Mouse (Mus musculus) neural tube, embryonic 13.5 days (tissue): ENCODE results near the gene Gnpnat1. TPM values are rescaled to one million over a fixed set of nuclear protein-coding genes. Genes with fewer than 3 reads are reported as not detected.
A peak's percentile ranks its signal among the peaks of the same experiment; 100 is the strongest.

Experiments used
- ATAC-seq: fragments of 200-750 bp; cut with Nextera tagmentation; 2 replicates; pipeline ENCODE4 v1.8.0; 2017; ENCODE audit warnings: low read depth, mild to moderate bottlenecking, moderate TSS enrichment, moderate library complexity
- H3K27ac ChIP-seq: fragments of 300-500 bp; sonication (generic); replicated peaks from 2 replicates; pipeline ENCODE4 v1.5.1; 2015; ENCODE audit warnings: moderate library complexity, mild to moderate bottlenecking, inconsistent platforms
- H3K27me3 ChIP-seq: fragments of 300-500 bp; sonication (generic); 2 replicates; pipeline ENCODE4 v1.6.1; 2015; ENCODE audit warnings: mild to moderate bottlenecking, inconsistent platforms
- H3K36me3 ChIP-seq: fragments of 300-500 bp; sonication (generic); 2 replicates; pipeline ENCODE4 v1.6.1; 2015; ENCODE audit warnings: mild to moderate bottlenecking, inconsistent platforms
- H3K4me1 ChIP-seq: fragments of 300-500 bp; sonication (generic); replicated peaks from 2 replicates; pipeline ENCODE4 v1.6.1; 2015; ENCODE audit warnings: inconsistent platforms
- H3K4me2 ChIP-seq: fragments of 300-500 bp; sonication (generic); 2 replicates; pipeline ENCODE4 v1.6.1; 2015; ENCODE audit warnings: inconsistent platforms, mild to moderate bottlenecking, moderate library complexity
- H3K4me3 ChIP-seq: fragments of 300-500 bp; sonication (generic); 2 replicates; pipeline ENCODE4 v1.5.1; 2015; ENCODE audit warnings: mild to moderate bottlenecking, inconsistent platforms
- H3K9ac ChIP-seq: fragments of 300-500 bp; sonication (generic); 2 replicates; pipeline ENCODE4 v1.6.1; 2015; ENCODE audit warnings: moderate library complexity, mild to moderate bottlenecking, inconsistent platforms
- H3K9me3 ChIP-seq: fragments of 300-500 bp; sonication (generic); 2 replicates; pipeline ENCODE4 v1.6.1; 2016; ENCODE audit warnings: inconsistent platforms
- WGBS: fragments of 180-500 bp; shearing (Covaris S2); methylation state at CpG from one replicate; pipeline ENCODE4 v1.1.7; 2015; 5-methylcytosine and 5-hydroxymethylcytosine counted together
- polyA plus RNA-seq: library from polyadenylated mRNA; unstranded; fragments of >200 nt; fragmentation: Nextera tagmentation; extraction: Ambion mirVana; gene quantifications from 2 replicates; pipeline ENCODE4 v1.2.1, GENCODE M21; 2015

Gnpnat1 gene
- polyA plus RNA-seq, 1 experiment from 2014 or later = 29.9 TPM

GRCm38 (mm10) chr14:45388345-45389181 is 16.1 kb downstream of the Gnpnat1 start:
- ATAC-seq = peak; percentile 97
- H3K4me3 ChIP-seq = peak overlapping the region; percentile 84
- H3K9me3 ChIP-seq = no peaks in the 10 kb centered on the region
- no peaks in the 10 kb centered on the region for H3K27me3 ChIP-seq
- peak overlapping the region; percentile 92 for H3K9ac ChIP-seq
- under 1% methylated on average over 71 of the region's 71 CpGs for WGBS
- H3K4me2 ChIP-seq = peak overlapping the region; percentile 81
- H3K4me1 ChIP-seq = peaks cover 19% of the 10 kb centered on the region
- H3K36me3 ChIP-seq = no peaks in the 10 kb centered on the region
- H3K27ac ChIP-seq = peak overlapping the region; percentile 75

GRCm38 (mm10) chr14:45387480-45387879 is 17.2 kb downstream of the Gnpnat1 start:
- Histone ChIP-seq H3K36me3 (0 out of 2 replicates have a peak, but pooled peaks cover 3% of the 10 kb centered on the region), H3K4me2 (peak overlapping the region; percentile 81), H3K27ac (no peak overlapping the region), H3K4me1 (peaks cover 19% of the 10 kb centered on the region), H3K9ac (peak overlapping the region; percentile 92; the same call in 1 of the 2 replicates), H3K9me3 (no peaks in the 10 kb centered on the region), H3K27me3 (no peaks in the 10 kb centered on the region), H3K4me3 (peak overlapping the region; percentile 84)
- WGBS = 26% methylated on average over 2 of the region's 2 CpGs
- ATAC-seq = no peak

- Histone ChIP-seq H3K9ac (no peak overlapping the region), H3K4me1 (peaks cover 19% of the 10 kb centered on the region), H3K27ac (no peak overlapping the region), H3K36me3 (peaks cover 12% of the 10 kb centered on the region), H3K4me2 (no peak overlapping the region), H3K27me3 (no peaks in the 10 kb centered on the region), H3K4me3 (no peak overlapping the region), H3K9me3 (no peaks in the 10 kb centered on the region)
- ATAC-seq = no peak
- 92% methylated on average over 2 of the region's 2 CpGs for WGBS
Measured at GRCm38 (mm10) chr14:45385596-45385995, 19.1 kb downstream of the Gnpnat1 start.

GRCm38 (mm10) chr14:45382912-45383311 is 21.8 kb downstream of the Gnpnat1 start:
- H3K9ac ChIP-seq = no peak overlapping the region
- H3K4me2 ChIP-seq = no peak overlapping the region
- no peak for ATAC-seq
- WGBS = 83% methylated on average over 4 of the region's 4 CpGs
- H3K9me3 ChIP-seq = no peaks in the 10 kb centered on the region
- H3K36me3 ChIP-seq = peaks cover 34% of the 10 kb centered on the region
- H3K27ac ChIP-seq = no peak overlapping the region
- H3K27me3 ChIP-seq = no peaks in the 10 kb centered on the region
- H3K4me3 ChIP-seq = no peak overlapping the region
- H3K4me1 ChIP-seq = peaks cover 10% of the 10 kb centered on the region

GRCm38 (mm10) chr14:45380756-45381155 is 24.0 kb downstream of the Gnpnat1 start:
- ATAC-seq = no peak
- H3K9me3 ChIP-seq = no peaks in the 10 kb centered on the region
- WGBS = 89% methylated on average over 6 of the region's 6 CpGs

GRCm38 (mm10) chr14:45378771-45379170 is 25.9 kb downstream of the Gnpnat1 start:
- Histone ChIP-seq H3K4me3 (no peak overlapping the region), H3K27ac (no peak overlapping the region), H3K4me1 (no peaks in the 10 kb centered on the region), H3K9me3 (no peaks in the 10 kb centered on the region), H3K9ac (no peak overlapping the region), H3K27me3 (no peaks in the 10 kb centered on the region), H3K4me2 (no peak overlapping the region), H3K36me3 (peaks cover 34% of the 10 kb centered on the region)
- no peak for ATAC-seq
- 80% methylated on average over 3 of the region's 3 CpGs for WGBS

More at GRCm38 (mm10) chr14:45380756-45381155, 24.0 kb downstream of the Gnpnat1 start:
- Histone ChIP-seq H3K4me2 (no peak overlapping the region), H3K4me3 (no peak overlapping the region), H3K27ac (no peak overlapping the region), H3K27me3 (no peaks in the 10 kb centered on the region), H3K9ac (no peak overlapping the region), H3K4me1 (no peaks in the 10 kb centered on the region), H3K36me3 (peaks cover 34% of the 10 kb centered on the region)

GRCm38 (mm10) chr14:45365196-45365587 is 39.5 kb downstream of the Gnpnat1 start:
- no peak overlapping the region for H3K27ac ChIP-seq
- ATAC-seq = no peak
- 86% methylated on average over 6 of the region's 6 CpGs for WGBS

GRCm38 (mm10) chr14:45364211-45365195 is 40.2 kb downstream of the Gnpnat1 start:
- H3K27me3 ChIP-seq = no peaks in the 10 kb centered on the region
- peaks cover 13% of the 10 kb centered on the region for H3K36me3 ChIP-seq
- ATAC-seq = no peak
- H3K9ac ChIP-seq = no peak overlapping the region
- no peak overlapping the region for H3K4me3 ChIP-seq
- no peaks in the 10 kb centered on the region for H3K4me1 ChIP-seq
- WGBS = 88% methylated on average over 16 of the region's 16 CpGs
- no peak overlapping the region for H3K27ac ChIP-seq
- no peak overlapping the region for H3K4me2 ChIP-seq
- H3K9me3 ChIP-seq = 0 out of 2 replicates have a peak, but pooled peaks cover 2% of the 10 kb centered on the region

More at GRCm38 (mm10) chr14:45365196-45365587, 39.5 kb downstream of the Gnpnat1 start:
- H3K4me3 ChIP-seq = no peak overlapping the region
- no peak overlapping the region for H3K4me2 ChIP-seq
- H3K4me1 ChIP-seq = no peaks in the 10 kb centered on the region
- H3K9ac ChIP-seq = no peak overlapping the region
- no peaks in the 10 kb centered on the region for H3K27me3 ChIP-seq
- 0 out of 2 replicates have a peak, but pooled peaks cover 6% of the 10 kb centered on the region for H3K9me3 ChIP-seq
- peaks cover 17% of the 10 kb centered on the region for H3K36me3 ChIP-seq

- peak within 1 kb of the TSS; percentile 77 for H3K4me3 ChIP-seq
- H3K27me3 ChIP-seq = no peaks in the 10 kb centered on the region
- peak within 1 kb of the TSS; percentile 79 for H3K27ac ChIP-seq
- H3K9ac ChIP-seq = peak within 1 kb of the TSS; percentile 80
- no peaks in the 10 kb centered on the region for H3K9me3 ChIP-seq
- H3K4me2 ChIP-seq = peak within 1 kb of the TSS; percentile 69
- under 1% methylated on average over 72 of the region's 93 CpGs for WGBS
- peaks cover 19% of the 10 kb centered on the region for H3K4me1 ChIP-seq
- peak; percentile 99 for ATAC-seq
- peaks cover 21% of the 10 kb centered on the region for H3K36me3 ChIP-seq
Measured at GRCm38 (mm10) chr14:45350931-45351859, 53.5 kb downstream of the Gnpnat1 start, which contains the start of gene Styx. TSS of gene Styx (plus strand) at chr14:45351093.

- H3K36me3 ChIP-seq = peaks cover 23% of the 10 kb centered on the region
- peak within 1 kb of the TSS; percentile 93 for H3K27ac ChIP-seq
- H3K4me3 ChIP-seq = peak within 1 kb of the TSS; percentile 71
- no peaks in the 10 kb centered on the region for H3K9me3 ChIP-seq
- peak within 1 kb of the TSS; percentile 88 for H3K9ac ChIP-seq
- under 1% methylated on average over 44 of the region's 44 CpGs for WGBS
- ATAC-seq = peak; percentile 97
- H3K27me3 ChIP-seq = no peaks in the 10 kb centered on the region
- H3K4me1 ChIP-seq = peaks cover 9% of the 10 kb centered on the region
- H3K4me2 ChIP-seq = peak within 1 kb of the TSS; percentile 73
Measured at GRCm38 (mm10) chr14:45329589-45330181, 75.0 kb downstream of the Gnpnat1 start, which contains the start of gene Psmc6. TSS of gene Psmc6 (plus strand) at chr14:45329788.
